Mouse (Mus musculus) mesoderm, embryonic 11.5 days (tissue): Measurements from ENCODE around the gene Gramd4.
"Not testable (repeated sequence)": the region's sequence is repeated elsewhere in the genome, so short reads cannot be mapped to it uniquely, and the experiment has no call there.

ENCODE experiments used
- DNase-seq: peaks from one replicate; pipeline ENCODE4 v3.0.0-alpha.2; 2012; ENCODE audit warnings: low read depth, low spot score

The Gramd4 gene

GRCm38 (mm10) chr15:86090578-86090977 lies 33.1 kb downstream of the Gramd4 start:
- DNase-seq = no peak

GRCm38 (mm10) chr15:86091201-86091997 lies 33.9 kb downstream of the Gramd4 start:
- DNase-seq = no peak

DNA sequence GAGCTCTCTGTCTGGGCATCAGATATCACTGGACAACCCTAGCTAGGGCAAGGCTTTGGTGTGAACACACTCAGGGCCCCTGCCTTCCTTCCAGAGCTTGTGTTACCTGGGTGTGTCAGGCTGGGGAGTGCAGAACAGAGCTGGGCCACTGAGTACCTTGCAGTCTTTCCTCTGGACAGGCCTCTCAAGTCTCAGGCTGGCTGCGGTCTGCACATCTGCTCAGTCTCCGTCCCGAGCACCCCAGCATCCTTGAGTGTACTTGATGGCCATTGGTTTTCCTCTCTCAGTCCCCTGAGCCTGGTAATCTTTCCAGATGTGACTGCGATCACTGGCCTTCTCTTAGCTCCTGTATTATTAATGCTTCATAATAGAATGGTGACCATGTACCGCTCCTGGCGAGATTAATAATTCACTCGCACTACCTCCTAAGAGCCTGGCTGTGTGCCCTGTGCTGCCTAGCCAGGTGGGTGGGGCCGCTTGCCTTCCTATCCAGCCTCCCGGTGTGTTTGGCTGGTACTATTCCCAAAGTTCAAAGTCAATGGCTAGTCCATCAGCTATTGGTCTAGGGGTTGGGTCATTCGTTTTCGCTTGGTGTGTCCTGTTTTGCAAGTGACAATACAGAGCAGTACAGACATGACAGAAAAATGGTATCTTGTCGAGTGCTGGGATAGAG lies 34.6 kb downstream of the Gramd4 start:
- no peak for DNase-seq

DNA sequence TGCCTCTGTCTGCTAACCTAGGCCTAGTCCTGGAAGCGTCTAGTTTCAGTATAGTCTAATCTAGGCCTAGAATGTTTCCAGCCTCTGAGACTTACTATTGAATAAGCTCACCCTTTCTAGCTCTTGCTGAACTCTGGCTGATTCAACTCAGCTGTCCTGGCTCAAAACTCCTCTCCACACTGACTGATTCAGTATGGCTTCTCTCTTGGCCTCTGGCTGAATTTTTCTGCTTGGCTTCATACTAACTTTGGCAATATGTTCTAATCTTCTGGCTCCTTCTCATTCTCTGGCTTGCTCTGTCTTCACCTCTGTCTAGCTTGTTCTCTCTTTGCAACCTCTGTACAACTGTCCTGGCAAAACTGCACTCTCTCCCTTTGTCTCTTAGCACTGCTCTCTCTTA lies 35.7 kb downstream of the Gramd4 start:
- DNase-seq = no peak

DNA sequence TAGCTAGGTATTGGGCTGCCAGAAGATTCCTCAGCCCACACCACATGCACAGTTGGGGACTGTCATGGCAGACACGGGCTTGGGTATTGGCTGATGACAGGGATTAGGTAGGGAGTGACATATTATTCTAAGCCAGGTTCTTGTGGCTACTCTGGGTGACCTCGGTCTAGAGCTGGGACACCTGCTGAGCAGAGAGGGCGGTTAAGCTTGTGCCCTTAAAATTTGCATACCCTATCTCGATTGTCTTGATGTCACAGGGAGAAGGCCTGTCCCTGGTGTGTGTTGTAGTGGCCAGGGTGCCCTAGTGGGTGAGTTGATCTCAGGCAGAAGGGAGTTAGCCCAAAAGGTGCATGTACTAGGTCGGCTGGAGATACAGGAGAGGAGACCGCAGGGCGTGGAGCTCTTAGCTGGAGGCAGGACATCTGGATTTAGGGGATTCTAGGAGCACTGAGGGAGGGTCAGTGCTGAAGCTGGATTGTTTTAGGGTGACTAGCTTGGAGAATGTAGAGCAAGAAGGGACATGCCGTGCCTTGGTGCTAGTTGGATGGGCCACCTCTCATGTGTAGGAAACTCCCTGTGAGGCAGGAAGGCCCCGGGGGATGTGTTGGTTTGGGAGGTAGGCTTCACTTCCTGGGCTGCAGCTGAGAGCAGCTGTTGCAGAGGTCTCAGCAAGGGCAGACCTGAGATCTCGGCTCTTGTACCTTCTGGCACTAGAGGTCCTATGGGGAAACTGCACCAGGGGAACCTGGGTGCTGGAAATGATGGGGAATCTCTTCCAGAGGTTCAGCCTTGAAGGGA lies 37.0 kb downstream of the Gramd4 start:
- no peak for DNase-seq

- DNase-seq = no peak
Measured at GRCm38 (mm10) chr15:86095722-86096603, 38.5 kb downstream of the Gramd4 start.

DNA sequence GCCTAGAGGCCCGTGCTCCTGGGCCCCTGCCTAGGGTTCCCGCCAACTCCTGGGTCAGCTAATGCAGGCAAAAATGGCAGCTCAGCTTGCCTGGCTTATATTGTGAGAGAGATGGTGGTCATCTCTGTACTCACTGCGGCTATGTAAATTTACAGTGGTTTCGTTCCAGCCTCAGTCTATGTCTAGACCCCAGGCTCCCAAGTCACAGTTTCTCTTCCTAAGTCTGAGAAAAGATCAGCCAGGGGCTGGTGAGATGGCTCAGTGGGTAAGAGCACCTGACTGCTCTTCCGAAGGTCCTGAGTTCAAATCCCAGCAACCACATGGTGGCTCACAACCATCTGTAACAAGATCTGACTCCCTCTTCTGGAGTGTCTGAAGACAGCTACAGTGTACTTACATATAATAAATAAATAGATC lies 39.1 kb downstream of the Gramd4 start:
- not testable (repeated sequence) for DNase-seq

DNA sequence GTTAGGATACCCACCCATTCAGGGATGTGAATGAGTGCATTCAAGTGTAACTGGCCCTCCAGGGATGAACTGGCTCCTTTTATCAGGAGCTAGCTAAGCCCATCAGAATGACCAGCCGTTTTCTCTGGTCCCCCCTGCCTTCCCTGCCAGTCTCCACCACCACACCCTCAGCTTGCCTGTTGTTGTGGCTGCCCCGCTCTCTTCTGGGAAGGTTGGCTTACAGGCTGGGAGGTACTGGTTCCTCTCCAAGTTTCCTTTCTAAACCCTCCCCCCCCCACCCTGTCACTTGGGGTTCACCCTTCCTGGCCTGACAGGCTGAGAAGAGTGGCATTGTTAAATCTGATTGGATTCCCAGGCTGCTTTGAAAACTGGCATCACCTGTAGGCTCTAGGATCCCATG lies 40.4 kb downstream of the Gramd4 start:
- DNase-seq = no peak

GRCm38 (mm10) chr15:86101585-86101984 lies 44.1 kb downstream of the Gramd4 start:
- DNase-seq = no peak

GRCm38 (mm10) chr15:86102308-86102707 lies 44.8 kb downstream of the Gramd4 start:
- DNase-seq = no peak

DNA sequence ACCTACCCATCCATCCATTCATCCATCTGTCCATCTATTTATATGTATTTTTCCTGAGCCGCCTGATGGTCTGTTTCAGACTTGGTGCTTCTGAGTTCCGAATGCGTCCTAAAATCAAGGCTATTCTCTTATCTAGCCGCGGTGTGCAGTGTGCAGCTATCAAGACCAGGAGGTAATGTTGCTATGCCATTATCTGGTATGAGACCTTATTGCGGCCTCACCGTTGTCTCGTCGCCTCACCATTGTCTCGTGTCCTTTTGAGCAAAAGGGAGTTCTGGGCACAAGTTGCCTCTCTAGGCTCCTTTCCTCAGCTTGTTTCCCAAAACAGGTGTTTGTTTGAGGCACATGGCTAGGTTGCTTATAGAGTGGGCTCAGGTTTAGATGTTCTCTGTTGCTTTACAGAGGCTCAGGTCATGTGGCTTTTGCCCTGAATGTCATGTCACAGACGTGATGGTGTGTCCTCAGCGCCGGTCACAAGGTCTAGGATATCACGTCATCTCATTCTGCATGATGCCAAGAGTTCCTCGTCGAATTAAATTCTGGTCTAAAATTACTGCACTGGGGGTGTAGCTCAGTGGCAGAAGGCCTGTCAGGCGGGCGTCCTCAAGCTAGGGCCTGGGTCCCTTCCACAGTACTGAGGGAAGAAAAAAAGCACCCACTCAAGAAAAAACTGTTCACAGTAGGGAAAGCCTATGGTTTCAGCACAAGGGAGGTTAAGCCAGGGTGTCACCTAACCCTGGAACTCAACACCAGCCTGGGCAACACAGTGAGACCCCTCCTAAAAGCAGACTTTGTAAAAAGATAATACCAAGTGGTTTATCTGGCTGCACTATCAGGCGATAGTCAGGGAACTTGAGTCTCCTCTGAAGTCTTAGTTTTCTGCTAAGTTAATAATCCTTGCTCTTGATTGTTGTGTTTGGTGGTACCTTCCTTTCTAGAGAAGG lies 47.2 kb downstream of the Gramd4 start:
- DNase-seq = no peak

DNA sequence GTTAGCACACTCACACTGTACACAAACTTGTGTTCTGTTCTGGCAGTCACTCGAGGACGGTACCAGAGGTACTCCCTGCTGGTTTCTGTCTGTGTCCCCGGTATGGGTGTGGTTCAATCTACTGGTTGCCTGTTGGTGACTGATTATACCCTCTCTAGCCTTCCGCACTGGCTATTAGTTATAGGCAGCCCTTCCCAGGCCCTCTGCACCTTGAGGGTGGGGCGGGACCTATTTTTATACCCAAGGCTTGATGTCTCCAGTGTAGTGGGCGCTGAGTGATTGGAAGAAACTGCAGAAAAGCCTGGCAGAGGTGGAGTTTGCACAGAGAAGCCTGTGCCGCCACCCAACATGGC lies 47.8 kb downstream of the Gramd4 start:
- DNase-seq = no peak

DNA sequence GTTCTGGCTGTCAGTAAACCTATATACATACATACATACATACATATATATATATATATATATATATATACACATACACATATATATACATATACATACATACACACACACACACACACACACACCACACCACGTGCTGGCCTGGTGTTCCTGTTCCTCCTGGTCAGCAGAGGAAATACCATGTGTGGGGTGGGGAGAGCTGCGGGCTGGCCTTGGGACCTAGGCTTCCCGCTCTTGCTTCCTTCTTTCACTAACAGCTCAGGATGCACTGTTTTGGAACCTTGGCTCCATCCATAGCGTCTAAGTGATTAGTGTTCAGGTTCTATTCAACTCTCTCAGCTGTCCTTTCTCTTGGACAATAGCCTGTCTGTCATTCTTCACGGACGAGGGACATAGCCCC lies 48.3 kb downstream of the Gramd4 start:
- no peak for DNase-seq

DNA sequence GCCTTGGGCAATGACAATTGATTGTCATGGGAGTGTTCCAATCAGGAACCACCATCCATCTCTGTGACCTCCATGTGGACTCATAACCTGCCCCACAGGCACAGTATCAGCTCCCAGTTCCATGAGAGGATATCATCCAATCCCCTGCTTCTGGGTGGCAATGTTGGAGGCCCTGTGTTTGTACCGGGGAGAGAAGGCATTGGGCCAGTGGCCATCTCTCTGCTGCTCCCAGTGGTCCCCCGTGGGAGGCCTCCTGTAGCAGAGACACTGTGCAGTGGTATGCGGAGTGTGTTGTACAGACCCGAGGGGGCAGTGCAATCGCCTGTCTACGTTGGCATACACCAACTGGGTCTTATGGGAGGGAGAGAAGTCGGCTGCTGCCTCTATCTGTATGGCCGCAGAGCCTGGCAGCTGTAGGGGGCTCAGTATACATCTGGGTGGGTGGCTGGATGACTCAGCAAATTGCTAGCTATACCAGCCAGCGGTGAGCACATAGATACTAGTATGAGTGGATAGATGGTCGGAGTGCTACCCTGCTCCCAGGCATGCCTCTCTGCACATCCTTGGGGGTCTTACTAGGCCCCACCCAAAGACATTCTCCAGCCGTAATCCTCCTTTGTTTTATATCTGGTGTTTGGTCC lies 50.5 kb downstream of the Gramd4 start:
- DNase-seq = no peak

GRCm38 (mm10) chr15:86109245-86109644 lies 51.8 kb downstream of the Gramd4 start:
- DNase-seq = no peak

DNA sequence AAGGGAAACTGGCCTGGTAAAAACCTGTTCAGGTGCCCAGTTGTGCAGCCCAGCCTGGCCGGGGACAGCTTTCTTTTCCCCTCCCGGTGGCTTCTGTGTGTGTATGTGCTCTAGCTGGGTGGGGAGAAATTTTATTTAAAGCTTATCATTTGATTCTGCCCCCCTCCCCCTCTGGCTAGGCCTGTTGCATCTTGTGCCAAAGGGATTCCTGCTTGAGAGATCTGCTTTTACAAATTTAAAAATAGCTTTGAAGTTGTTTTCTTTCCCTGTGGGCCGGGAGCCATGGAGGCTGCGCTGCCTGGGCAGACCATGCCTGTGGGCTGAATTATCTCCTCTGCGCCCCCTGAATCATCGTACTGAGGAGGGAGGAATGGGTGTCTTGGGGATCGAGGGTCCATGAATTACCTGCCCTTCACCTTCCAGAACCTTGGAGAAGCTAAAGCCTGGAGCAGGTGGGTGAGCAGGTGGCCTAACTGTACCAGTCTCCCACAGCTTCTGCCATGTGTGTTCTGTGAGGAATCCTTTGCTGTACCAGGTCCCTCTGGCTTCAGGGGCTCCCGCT lies 52.2 kb downstream of the Gramd4 start:
- no peak for DNase-seq

DNA sequence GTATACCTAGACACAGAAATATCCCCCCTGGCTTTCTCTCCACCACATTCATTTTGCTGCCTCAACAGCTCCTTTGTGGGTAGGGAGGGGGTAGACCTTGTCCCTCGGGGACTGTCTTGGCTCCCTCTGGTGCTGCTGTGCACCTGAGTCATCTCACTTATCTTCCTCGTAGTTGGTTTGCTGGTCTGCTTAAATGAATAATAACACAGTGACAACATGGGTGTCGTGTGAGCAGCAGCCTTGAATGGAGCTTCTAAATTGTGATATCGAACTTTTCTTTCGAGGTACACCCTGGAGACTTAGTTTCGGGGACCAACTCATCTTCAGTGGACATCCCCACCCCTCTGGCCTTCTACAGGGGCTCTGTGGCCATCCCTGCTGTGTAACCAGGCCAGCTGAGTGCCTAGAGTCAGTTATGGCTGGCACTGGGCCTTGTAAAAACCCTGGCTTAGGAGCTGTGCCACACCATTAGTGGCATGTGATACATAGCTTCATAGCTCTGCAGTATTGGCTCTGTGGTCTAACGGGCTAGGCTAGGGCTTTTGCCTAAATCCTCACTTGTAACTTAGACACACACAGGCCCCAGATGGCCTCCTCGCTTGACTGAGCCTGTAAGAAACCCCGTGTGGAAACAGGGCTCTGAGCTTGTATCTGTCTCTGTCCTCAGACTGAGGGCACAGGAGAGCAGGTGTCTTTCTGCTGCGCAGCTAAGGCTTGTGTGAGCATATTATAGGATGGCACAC lies 53.0 kb downstream of the Gramd4 start:
- DNase-seq = no peak

DNA sequence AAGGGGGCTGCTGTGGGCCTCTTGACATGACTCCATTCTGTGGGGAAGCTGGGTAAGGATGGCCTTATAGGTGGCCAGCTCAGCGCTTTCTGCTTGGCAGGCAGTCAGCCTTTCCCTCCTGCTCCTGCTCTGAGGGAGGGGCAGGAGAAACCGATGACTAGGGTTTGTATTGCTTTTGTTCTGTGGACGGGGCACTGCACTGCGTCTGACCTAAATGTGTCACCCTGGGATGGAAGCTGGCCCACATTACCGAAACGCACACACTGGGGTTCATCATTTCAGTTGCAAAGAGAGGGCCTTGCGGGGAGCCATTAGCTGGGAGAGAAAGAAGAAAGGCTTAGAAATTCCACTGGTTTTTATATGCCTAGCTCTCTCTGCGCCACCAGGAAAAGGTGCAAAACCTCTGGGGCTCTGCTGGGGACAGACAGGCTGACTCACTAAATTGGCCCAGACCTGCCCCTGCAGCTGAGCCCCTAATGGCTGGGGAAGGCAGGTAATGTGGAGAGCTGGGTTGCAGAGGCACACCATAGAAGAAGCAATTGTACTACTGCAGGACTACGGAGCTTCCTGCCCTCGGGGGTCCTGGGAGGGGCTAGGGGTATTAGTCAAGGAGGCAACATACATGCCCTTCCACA lies 55.3 kb downstream of the Gramd4 start:
- DNase-seq = no peak
